Mouse (Mus musculus): ENCODE data around the gene Hydin.
A peak's percentile ranks its signal among the peaks of the same experiment; 100 is the strongest.
"Not testable (repeated sequence)": the region's sequence is repeated elsewhere in the genome, so short reads cannot be mapped to it uniquely, and the experiment has no call there.

The Hydin gene

GRCm38 (mm10) chr8:110266741-110267140, at the start of gene Hydin:
Gene Hydin (plus strand): TSS chr8:110266977.
- peak; percentile 85 for DNase-seq (ENCODE audit: low read depth, low spot score)

GRCm38 (mm10) chr8:110217198-110217597, 49.6 kb upstream of the Hydin start:
- no peak for DNase-seq (ENCODE audit: low read depth, low spot score)

GRCm38 (mm10) chr8:110217681-110218131, 49.1 kb upstream of the Hydin start:
- DNase-seq (ENCODE audit: low read depth, low spot score), result peak; percentile 97

- DNase-seq (ENCODE audit: low read depth, low spot score), result no peak
These were observed 48.3 kb upstream of the Hydin start for GRCm38 (mm10) chr8:110218511-110218910.

- no peak for DNase-seq (ENCODE audit: low read depth, low spot score)
These were observed 45.8 kb upstream of the Hydin start for GRCm38 (mm10) chr8:110220936-110221335.

GRCm38 (mm10) chr8:110230803-110231202, 36.0 kb upstream of the Hydin start:
- DNase-seq (ENCODE audit: low read depth, low spot score), result no peak

GRCm38 (mm10) chr8:110242278-110243177, 24.2 kb upstream of the Hydin start:
- no peak for DNase-seq (ENCODE audit: low read depth, low spot score)

- no peak for DNase-seq (ENCODE audit: low read depth, low spot score)
These were observed 22.2 kb upstream of the Hydin start for GRCm38 (mm10) chr8:110244566-110244965.

GRCm38 (mm10) chr8:110247238-110247637, 19.5 kb upstream of the Hydin start:
- no peak for DNase-seq (ENCODE audit: low read depth, low spot score)

- DNase-seq (ENCODE audit: low read depth, low spot score), result no peak
These were observed 12.8 kb upstream of the Hydin start for GRCm38 (mm10) chr8:110253986-110254385.

- no peak for DNase-seq (ENCODE audit: low read depth, low spot score)
These were observed 926 bp upstream of the Hydin start for GRCm38 (mm10) chr8:110265796-110266305.

- DNase-seq (ENCODE audit: low read depth, low spot score), result peak; percentile 5
These were observed 491 bp downstream of the Hydin start for GRCm38 (mm10) chr8:110267268-110267667.

- DNase-seq (ENCODE audit: low read depth, low spot score), result no peak
These were observed 3.9 kb downstream of the Hydin start for GRCm38 (mm10) chr8:110270659-110271058.

GRCm38 (mm10) chr8:110273394-110273793, 6.6 kb downstream of the Hydin start:
- no peak for DNase-seq (ENCODE audit: low read depth, low spot score)

- DNase-seq (ENCODE audit: low read depth, low spot score), result no peak
These were observed 8.9 kb downstream of the Hydin start for GRCm38 (mm10) chr8:110275465-110276258.

- no peak for DNase-seq (ENCODE audit: low read depth, low spot score)
These were observed 9.4 kb downstream of the Hydin start for GRCm38 (mm10) chr8:110276259-110276560.

- DNase-seq (ENCODE audit: low read depth, low spot score), result no peak
These were observed 45.9 kb downstream of the Hydin start for GRCm38 (mm10) chr8:110312715-110313114.

GRCm38 (mm10) chr8:110315826-110316225, 49.0 kb downstream of the Hydin start:
- DNase-seq (ENCODE audit: low read depth, low spot score), result no peak

GRCm38 (mm10) chr8:110319586-110319985, 52.8 kb downstream of the Hydin start:
- no peak for DNase-seq (ENCODE audit: low read depth, low spot score)

GRCm38 (mm10) chr8:110321446-110321845, 54.7 kb downstream of the Hydin start:
- DNase-seq (ENCODE audit: low read depth, low spot score), result no peak

GRCm38 (mm10) chr8:110323981-110324574, 57.3 kb downstream of the Hydin start:
- DNase-seq (ENCODE audit: low read depth, low spot score), result no peak

GRCm38 (mm10) chr8:110327120-110327519, 60.3 kb downstream of the Hydin start:
- not testable (repeated sequence) for DNase-seq (ENCODE audit: low read depth, low spot score)
